Mouse (Mus musculus): ENCODE measurements around the gene Hk1. TPM values are rescaled to one million over a fixed set of nuclear protein-coding genes. Genes with fewer than 3 reads are reported as not detected.
"Not testable (repeated sequence)": the region's sequence is repeated elsewhere in the genome, so short reads cannot be mapped to it uniquely, and the experiment has no call there.

Gene Hk1
- polyA plus RNA-seq, 1 experiment from 2014 or later: 73.7 TPM

- Histone ChIP-seq H3K4me2 (ENCODE audit: low read length) (no peak overlapping the region), H3K27ac (replicated peaks; ENCODE audit: low read depth, low read length) (no peak overlapping the region), H3K4me3 (replicated peaks; ENCODE audit: low read depth, low read length) (no peak overlapping the region), H3K36me3 (ENCODE audit: control insufficient read depth, insufficient read depth, low read length) (no peaks in the 10 kb centered on the region), H3K4me1 (ENCODE audit: control insufficient read depth, insufficient read depth, low read length) (no peaks in the 10 kb centered on the region), H3K9ac (replicated peaks; ENCODE audit: low read length) (no peak overlapping the region), H3K9me3 (ENCODE audit: control insufficient read depth, low read length) (no peaks in the 10 kb centered on the region), H3K27me3 (ENCODE audit: control insufficient read depth, insufficient read depth, low read length) (no peaks in the 10 kb centered on the region)
- no peak for DNase-seq
- ATAC-seq (ENCODE audit: low FRiP score, low TSS enrichment): no peak
- WGBS: 93% methylated on average over 9 of the region's 9 CpGs
Observed at GRCm38 (mm10) chr10:62331296-62331695, 48.4 kb downstream of the Hk1 start.

GRCm38 (mm10) chr10:62329846-62330245 lies 49.9 kb downstream of the Hk1 start:
- no peak for ATAC-seq (ENCODE audit: low FRiP score, low TSS enrichment)
- WGBS: 86% methylated on average over 7 of the region's 7 CpGs
- Histone ChIP-seq H3K9me3 (ENCODE audit: control insufficient read depth, low read length) (no peaks in the 10 kb centered on the region), H3K9ac (replicated peaks; ENCODE audit: low read length) (no peak overlapping the region), H3K4me1 (ENCODE audit: control insufficient read depth, insufficient read depth, low read length) (no peaks in the 10 kb centered on the region), H3K27me3 (ENCODE audit: control insufficient read depth, insufficient read depth, low read length) (no peaks in the 10 kb centered on the region), H3K36me3 (ENCODE audit: control insufficient read depth, insufficient read depth, low read length) (no peaks in the 10 kb centered on the region), H3K4me2 (ENCODE audit: low read length) (no peak overlapping the region), H3K4me3 (replicated peaks; ENCODE audit: low read depth, low read length) (no peak overlapping the region), H3K27ac (replicated peaks; ENCODE audit: low read depth, low read length) (no peak overlapping the region)
- DNase-seq: no peak

- Histone ChIP-seq H3K4me3 (replicated peaks; ENCODE audit: low read depth, low read length) (no peak overlapping the region), H3K27me3 (ENCODE audit: control insufficient read depth, insufficient read depth, low read length) (no peaks in the 10 kb centered on the region), H3K9me3 (ENCODE audit: control insufficient read depth, low read length) (no peaks in the 10 kb centered on the region), H3K4me2 (ENCODE audit: low read length) (no peak overlapping the region), H3K9ac (replicated peaks; ENCODE audit: low read length) (no peak overlapping the region), H3K4me1 (ENCODE audit: control insufficient read depth, insufficient read depth, low read length) (no peaks in the 10 kb centered on the region), H3K36me3 (ENCODE audit: control insufficient read depth, insufficient read depth, low read length) (no peaks in the 10 kb centered on the region), H3K27ac (replicated peaks; ENCODE audit: low read depth, low read length) (no peak overlapping the region)
- DNase-seq (no peak), ATAC-seq (ENCODE audit: low FRiP score, low TSS enrichment) (no peak)
- WGBS: 91% methylated on average over 10 of the region's 10 CpGs
Observed at GRCm38 (mm10) chr10:62328886-62329412, 50.8 kb downstream of the Hk1 start.

GRCm38 (mm10) chr10:62327572-62328317 lies 52.0 kb downstream of the Hk1 start:
- no peaks in the 10 kb centered on the region for H3K27me3 ChIP-seq (ENCODE audit: control insufficient read depth, insufficient read depth, low read length)
- no peaks in the 10 kb centered on the region for H3K9me3 ChIP-seq (ENCODE audit: control insufficient read depth, low read length)
- H3K4me1 ChIP-seq (ENCODE audit: control insufficient read depth, insufficient read depth, low read length): no peaks in the 10 kb centered on the region
- no peak overlapping the region for H3K27ac ChIP-seq (replicated peaks; ENCODE audit: low read depth, low read length)
- no peak overlapping the region for H3K4me2 ChIP-seq (ENCODE audit: low read length)
- no peak for ATAC-seq (ENCODE audit: low FRiP score, low TSS enrichment)
- no peak overlapping the region for H3K9ac ChIP-seq (replicated peaks; ENCODE audit: low read length)
- no peaks in the 10 kb centered on the region for H3K36me3 ChIP-seq (ENCODE audit: control insufficient read depth, insufficient read depth, low read length)
- no peak for DNase-seq
- WGBS: 54% methylated on average over 23 of the region's 23 CpGs
- H3K4me3 ChIP-seq (replicated peaks; ENCODE audit: low read depth, low read length): no peak overlapping the region

GRCm38 (mm10) chr10:62326818-62327571 lies 52.7 kb downstream of the Hk1 start:
- Histone ChIP-seq H3K9ac (replicated peaks; ENCODE audit: low read length) (no peak overlapping the region), H3K9me3 (ENCODE audit: control insufficient read depth, low read length) (no peaks in the 10 kb centered on the region), H3K27me3 (ENCODE audit: control insufficient read depth, insufficient read depth, low read length) (no peaks in the 10 kb centered on the region), H3K4me1 (ENCODE audit: control insufficient read depth, insufficient read depth, low read length) (no peaks in the 10 kb centered on the region), H3K27ac (replicated peaks; ENCODE audit: low read depth, low read length) (no peak overlapping the region), H3K36me3 (ENCODE audit: control insufficient read depth, insufficient read depth, low read length) (no peaks in the 10 kb centered on the region), H3K4me2 (ENCODE audit: low read length) (no peak overlapping the region), H3K4me3 (replicated peaks; ENCODE audit: low read depth, low read length) (no peak overlapping the region)
- no peak for ATAC-seq (ENCODE audit: low FRiP score, low TSS enrichment)
- WGBS: 65% methylated on average over 8 of the region's 8 CpGs
- no peak for DNase-seq

GRCm38 (mm10) chr10:62326002-62326401 lies 53.7 kb downstream of the Hk1 start:
- WGBS: 92% methylated on average over 8 of the region's 8 CpGs
- Histone ChIP-seq H3K9me3 (ENCODE audit: control insufficient read depth, low read length) (no peaks in the 10 kb centered on the region), H3K9ac (replicated peaks; ENCODE audit: low read length) (no peak overlapping the region), H3K27me3 (ENCODE audit: control insufficient read depth, insufficient read depth, low read length) (no peaks in the 10 kb centered on the region), H3K27ac (replicated peaks; ENCODE audit: low read depth, low read length) (no peak overlapping the region), H3K36me3 (ENCODE audit: control insufficient read depth, insufficient read depth, low read length) (no peaks in the 10 kb centered on the region), H3K4me2 (ENCODE audit: low read length) (no peak overlapping the region), H3K4me3 (replicated peaks; ENCODE audit: low read depth, low read length) (no peak overlapping the region), H3K4me1 (ENCODE audit: control insufficient read depth, insufficient read depth, low read length) (no peaks in the 10 kb centered on the region)
- ATAC-seq (ENCODE audit: low FRiP score, low TSS enrichment) (no peak), DNase-seq (no peak)

GRCm38 (mm10) chr10:62322821-62323220 lies 56.9 kb downstream of the Hk1 start:
- ATAC-seq (ENCODE audit: low FRiP score, low TSS enrichment); H3K27me3 ChIP-seq (ENCODE audit: control insufficient read depth, insufficient read depth, low read length); H3K9me3 ChIP-seq (ENCODE audit: control insufficient read depth, low read length); H3K27ac ChIP-seq (replicated peaks; ENCODE audit: low read depth, low read length); DNase-seq; H3K4me3 ChIP-seq (replicated peaks; ENCODE audit: low read depth, low read length); H3K9ac ChIP-seq (replicated peaks; ENCODE audit: low read length); H3K36me3 ChIP-seq (ENCODE audit: control insufficient read depth, insufficient read depth, low read length); H3K4me2 ChIP-seq (ENCODE audit: low read length); H3K4me1 ChIP-seq (ENCODE audit: control insufficient read depth, insufficient read depth, low read length): not testable (repeated sequence)
- 90% methylated on average over 8 of the region's 8 CpGs for WGBS

- DNase-seq (no peak), ATAC-seq (ENCODE audit: low FRiP score, low TSS enrichment) (no peak)
- 79% methylated on average over 9 of the region's 9 CpGs for WGBS
- Histone ChIP-seq H3K9ac (replicated peaks; ENCODE audit: low read length) (no peak overlapping the region), H3K27me3 (ENCODE audit: control insufficient read depth, insufficient read depth, low read length) (no peaks in the 10 kb centered on the region), H3K4me3 (replicated peaks; ENCODE audit: low read depth, low read length) (no peak overlapping the region), H3K9me3 (ENCODE audit: control insufficient read depth, low read length) (no peaks in the 10 kb centered on the region), H3K4me2 (ENCODE audit: low read length) (no peak overlapping the region), H3K36me3 (ENCODE audit: control insufficient read depth, insufficient read depth, low read length) (no peaks in the 10 kb centered on the region), H3K4me1 (ENCODE audit: control insufficient read depth, insufficient read depth, low read length) (no peaks in the 10 kb centered on the region), H3K27ac (replicated peaks; ENCODE audit: low read depth, low read length) (no peak overlapping the region)
Observed at GRCm38 (mm10) chr10:62321457-62321856, 58.3 kb downstream of the Hk1 start.
